Mouse (Mus musculus) thymus, postnatal 14 days (tissue): ENCODE measurements around the gene Nog.
A peak's percentile ranks its signal among the peaks of the same experiment; 100 is the strongest.

Source experiments
- DNase-seq: peaks from one replicate; pipeline ENCODE4 v3.0.0; 2021

Nog gene

DNA sequence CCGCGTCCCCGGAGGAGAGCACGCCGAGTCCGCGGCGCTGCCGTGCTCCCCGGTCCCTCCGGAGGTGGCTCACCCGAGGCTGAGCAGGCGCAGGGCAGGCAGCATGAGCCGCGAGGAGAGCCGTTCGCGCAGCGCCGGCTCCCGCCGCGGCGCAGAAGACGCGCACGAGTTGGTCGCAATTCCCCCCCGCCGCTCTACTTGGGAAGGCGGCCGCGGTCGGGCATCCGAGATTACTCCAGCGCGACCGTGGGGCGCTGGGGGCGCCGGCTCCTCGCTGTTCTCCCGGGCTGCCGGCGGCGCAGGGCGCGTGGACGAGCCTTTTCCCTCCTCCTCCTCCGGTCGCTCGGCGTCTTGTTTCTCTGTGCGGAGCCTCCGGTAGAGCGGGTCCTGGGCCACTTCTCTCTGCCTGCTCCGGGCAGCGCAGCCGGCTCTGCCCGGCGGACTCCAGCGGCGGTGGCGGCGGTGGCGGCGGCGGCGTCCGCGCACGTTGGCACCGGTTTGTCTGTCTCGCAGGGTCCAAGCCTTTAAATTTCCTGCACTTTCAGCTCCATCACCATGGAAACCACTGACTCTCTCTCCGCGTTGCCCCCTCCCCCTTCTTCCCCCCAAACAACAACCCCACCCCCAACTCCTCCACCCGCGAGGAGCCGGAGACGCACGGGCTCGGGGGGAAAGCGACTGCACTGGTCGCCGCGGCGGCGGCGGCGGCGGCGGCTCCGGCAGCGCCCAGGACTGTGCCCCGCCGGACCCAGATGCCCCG lies at the start of gene Nog:
Nog (minus strand) TSS at position 277 of the 760 bp plus-strand sequence.
- DNase-seq = peak; percentile 46

DNA sequence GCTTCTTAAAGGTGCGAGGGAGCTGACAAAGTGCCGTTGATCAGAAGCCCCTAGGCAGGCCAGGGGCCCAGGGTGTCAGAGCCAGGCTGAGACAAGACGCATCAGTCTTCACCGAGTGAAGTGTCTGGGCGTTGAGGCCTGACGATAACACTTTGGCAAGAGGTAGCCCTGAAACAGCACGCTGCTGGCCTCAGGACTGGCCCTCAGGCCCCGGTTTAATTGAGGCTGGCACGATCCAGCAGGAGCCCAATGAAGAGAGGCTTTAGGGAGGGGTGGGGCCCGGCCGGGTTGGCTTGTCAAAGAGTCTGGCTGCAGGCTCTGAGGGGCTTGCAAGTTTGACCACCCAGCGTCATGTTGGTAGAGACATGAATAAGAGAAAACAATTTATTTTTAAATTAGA lies 38.1 kb upstream of the Nog start:
- DNase-seq = no peak

DNA sequence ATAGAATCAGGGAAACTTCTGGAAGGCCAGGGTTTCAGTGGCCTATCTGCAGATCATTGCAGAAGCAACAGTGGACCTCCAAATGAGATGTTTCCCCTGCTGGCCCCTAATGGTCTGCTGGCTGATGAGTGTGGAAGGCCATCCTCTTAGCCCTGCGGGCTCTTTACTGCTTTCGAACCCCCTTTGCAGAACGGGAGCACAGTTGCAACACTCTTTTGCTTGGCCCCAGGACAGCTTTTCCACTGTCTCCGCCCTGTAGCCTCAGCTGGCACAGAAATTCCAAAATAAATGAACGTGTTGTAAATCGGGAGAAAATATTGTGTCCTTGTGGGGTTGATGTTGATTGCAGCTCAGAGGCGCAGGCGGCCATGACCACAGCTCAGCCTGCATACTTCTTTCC lies 37.7 kb upstream of the Nog start:
- no peak for DNase-seq

DNA sequence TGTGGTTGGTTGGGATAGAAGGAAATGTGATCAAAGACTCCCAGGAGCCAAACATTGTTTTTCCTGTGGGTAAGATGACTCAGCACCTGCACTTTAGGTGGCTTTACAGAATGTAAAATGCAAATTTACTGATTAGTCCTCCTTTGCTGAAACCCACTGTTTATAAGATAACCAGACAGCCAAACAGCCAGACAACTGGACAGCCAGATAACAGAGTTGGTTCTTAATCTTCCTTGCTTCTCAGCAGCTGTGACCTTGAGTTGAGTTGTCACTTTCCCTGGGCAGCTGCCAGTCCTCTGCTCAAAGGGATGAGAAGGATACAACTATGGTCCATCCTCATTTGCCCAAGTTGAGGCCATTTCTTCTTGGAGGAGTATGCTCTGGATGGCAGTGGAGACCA lies 35.8 kb upstream of the Nog start:
- no peak for DNase-seq

DNA sequence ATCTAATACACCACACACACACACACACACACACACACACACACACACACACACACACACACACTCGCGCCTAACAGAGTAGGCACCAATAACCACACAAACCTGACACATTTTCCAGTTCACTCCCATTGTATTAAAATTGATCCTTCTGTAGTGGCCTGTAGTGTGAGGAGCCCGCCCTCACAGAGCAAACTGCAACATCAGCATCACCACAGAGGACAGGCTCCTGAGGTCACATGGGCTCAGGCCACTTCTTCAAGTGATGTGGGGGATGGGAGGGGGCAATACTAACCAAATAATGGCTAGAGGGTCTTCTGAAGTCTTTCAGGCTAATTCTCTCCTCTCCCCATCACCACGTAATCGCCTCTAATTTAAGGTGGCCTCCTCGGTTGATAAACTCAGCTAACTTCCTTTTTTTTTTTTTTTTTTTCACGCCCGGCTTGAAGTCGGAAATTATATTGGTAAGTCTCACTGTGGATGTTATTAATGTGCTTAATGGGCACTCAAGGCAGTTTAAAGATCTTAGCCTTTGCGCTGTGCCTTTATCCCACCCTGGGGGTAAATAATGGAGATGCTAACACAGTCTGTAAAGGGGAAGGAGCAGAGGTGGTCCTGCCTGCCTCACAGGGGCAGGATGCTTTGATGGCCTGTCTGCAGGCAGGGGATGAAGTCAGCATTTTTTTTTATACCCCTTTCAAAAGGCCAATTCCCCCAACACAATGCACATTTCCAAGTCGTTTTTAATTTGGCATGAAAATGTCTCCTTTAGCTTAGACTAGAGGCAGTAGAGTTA lies 25.2 kb upstream of the Nog start:
- DNase-seq = no peak

DNA sequence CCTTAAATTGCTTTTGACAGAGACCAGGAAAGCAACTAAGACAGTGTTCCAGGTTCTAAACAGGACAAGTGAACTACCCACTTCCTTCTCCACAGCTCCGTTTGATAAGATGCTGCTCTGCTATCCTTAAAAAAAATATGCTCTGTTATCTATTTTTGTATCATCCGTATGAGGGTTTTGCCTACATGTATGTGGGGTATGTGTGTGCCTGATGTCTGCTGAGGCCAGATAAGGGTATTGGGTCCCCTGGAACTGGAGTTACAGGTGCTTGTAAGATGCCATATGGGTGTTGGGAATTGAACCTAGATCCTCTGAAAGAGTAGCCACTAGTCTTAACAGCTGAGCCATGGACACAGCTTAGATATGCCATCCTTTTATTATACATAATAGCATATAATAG lies 19.6 kb upstream of the Nog start:
- DNase-seq = no peak

DNA sequence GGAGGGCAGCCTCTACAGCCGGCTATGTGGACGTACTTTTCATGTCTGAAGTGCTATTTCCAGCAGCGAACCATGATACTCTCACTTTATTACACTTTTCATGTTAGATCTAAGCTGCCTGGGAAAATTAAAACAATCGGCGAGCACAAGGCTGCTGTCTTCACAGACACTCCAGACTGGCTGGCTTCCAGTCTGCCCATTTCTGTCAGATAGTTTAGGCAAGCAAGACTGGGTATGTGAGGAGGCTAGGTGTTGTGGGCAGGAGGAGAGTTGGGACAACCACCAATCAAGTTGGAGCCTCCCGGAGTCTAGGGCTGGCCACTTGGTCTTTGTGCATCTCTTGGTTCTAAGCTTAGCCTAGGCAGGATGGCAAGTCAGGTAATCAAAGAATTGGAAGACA lies 17.5 kb upstream of the Nog start:
- DNase-seq = no peak

DNA sequence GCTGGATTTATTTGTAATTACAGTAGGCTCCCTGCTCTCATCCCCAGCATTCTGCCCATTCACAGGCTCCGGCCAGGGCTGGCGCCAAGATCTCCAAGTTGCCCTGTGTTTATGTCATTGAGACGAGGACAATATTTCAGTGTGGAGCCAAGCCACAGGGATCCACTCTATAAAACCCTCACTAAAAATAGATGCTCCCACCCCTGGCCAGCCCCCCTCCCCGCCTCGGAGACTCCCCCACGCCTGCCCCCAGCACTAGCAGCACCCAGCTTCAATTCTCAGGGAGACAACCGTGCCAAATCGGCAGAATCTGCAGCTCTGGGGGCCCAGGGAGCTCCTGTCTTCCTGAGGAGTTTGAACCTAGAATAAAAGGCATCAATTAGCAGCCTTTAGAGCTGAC lies 16.2 kb upstream of the Nog start:
- no peak for DNase-seq

DNA sequence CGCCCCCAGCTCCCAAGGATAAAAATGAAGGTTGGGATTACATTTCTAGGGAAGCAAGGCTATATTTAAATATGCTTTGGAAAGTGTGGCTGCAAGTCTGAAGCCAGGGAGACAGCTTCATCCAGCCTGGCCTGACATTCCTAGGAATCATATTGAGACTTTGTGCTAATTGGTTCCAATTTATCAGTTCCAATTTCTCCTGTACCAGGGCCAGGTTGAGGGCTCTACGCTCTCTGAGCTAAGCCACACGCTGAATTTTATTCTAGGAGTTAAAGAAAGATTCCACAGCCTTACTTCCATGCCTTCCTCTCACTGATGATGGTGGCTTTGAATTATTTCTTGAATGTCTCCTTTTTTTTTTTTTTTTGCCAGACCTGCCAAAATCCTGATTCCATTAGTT lies 15.6 kb upstream of the Nog start:
- no peak for DNase-seq

DNA sequence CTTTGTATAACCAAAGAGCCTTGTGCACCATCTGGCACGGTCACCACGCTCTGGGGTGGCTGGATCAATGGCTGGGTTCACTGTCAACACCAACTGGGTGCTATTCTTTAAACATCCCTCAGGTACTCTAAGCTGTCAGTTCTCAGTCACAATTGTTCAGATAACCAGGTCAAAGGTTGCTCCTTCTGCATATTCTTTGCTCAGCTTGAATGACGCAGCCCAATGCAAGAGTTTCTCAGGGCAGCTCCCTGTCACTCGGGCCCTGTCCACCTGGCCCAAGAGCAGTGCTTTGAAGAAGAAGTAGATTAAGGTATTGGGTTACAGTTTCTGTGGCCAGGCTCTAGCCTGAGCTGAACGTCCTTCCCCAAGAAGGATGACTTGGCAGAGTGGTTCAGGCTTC lies 12.2 kb upstream of the Nog start:
- no peak for DNase-seq

DNA sequence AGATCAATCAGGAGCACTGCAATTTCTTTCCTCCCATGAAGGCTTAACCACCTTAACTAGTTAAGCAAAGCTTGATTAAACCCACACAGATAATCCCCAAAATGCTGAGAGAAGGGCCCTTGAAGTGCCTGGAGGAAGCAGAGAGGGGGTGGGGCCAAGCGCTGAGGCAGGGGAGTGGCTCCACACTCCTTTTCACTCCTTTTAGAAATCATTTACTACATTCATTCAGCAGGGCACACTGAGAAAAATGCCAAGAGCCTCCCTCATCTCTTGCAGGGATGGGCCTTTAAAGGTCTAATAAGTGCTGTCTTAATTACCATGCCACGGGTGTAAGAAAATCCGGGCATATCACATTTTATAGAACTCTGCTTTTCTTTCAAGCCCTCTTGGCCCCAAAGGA lies 10.2 kb upstream of the Nog start:
- no peak for DNase-seq

DNA sequence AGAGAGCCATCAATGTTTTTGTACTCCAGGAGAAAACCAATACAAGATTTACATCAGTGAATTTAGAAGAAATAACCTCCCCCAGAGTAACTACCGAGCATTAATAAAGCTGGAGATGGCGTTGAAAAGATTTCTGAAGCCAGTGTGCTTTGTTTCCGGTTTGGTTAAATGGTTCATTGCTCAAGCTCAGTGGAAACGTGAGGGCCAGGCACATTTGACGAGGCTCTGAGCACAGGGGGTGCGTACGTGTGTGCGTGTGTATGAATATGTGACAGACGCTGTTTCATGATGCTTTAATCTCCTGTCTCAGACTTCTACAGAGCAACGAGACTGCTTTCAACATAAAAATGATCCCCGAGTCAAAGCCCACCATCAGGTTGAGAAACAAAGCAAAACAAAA lies 8.1 kb upstream of the Nog start:
- no peak for DNase-seq

DNA sequence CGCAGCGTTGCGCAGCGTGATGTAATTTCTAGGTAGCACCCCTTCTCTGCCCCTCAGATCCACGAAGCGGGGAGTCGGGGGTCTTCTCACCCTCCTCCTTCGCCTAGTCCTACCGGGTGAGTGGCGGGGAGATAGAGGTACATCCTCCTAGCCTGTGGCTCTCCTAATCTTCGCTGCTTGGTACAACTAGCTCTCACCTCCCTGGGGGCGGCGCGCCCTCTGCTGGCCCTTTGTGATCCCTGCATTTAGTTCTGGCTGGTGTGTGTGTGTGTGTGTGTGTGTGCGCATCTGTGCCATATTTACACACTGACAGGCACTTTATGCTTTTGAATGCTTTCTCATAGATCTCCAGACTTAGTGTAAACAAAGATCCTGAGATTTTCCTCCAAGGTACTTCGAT lies 1.3 kb upstream of the Nog start:
- peak; percentile 90 for DNase-seq

DNA sequence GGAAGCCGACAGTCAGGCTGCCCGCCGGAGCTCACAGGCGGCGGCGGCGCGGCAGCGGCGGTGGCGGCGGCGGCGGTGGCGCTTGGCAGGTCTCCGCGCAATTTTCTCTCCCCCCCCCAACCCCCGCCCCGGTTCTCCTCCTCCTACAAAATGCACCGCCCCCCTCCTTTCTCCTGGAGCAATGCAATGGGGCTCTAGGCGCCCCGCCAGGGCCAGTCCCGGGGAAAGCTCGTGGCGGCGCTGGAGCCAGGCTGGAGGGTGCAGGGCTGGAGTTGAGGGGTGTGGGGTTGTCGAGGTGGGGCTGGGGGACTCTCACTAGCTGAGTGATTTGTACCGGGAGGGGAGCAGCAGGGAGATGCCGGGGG lies 666 bp upstream of the Nog start:
- peak; percentile 58 for DNase-seq

DNA sequence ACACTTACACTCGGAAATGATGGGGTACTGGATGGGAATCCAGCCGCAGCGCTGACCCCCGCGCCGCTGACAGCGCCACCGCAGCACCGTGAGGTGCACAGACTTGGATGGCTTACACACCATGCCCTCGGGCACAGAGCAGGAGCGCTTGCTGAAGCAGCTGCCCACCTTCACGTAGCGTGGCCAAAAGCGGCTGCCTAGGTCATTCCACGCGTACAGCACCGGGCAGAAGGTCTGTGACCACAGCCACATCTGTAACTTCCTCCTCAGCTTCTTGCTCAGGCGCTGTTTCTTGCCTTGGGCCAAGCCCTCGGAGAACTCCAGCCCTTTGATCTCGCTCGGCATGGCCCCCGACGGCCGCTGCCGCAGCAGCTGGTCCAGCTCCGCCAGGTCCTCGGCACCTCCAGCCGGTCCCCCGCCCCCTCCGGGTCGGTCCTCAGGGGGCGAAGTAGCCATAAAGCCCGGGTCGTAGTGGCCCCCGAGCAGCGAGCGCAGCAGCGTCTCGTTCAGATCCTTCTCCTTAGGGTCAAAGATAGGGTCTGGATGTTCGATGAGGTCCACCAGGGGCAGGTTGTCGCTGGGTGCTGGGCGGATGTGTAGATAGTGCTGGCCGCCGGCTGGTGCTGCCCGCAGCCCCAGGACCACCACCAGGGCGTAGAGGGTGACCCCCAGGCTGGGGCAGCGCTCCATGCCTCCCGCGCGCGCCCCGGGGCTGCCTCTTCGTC lies 639 bp downstream of the Nog start:
- peak; percentile 19 for DNase-seq

DNA sequence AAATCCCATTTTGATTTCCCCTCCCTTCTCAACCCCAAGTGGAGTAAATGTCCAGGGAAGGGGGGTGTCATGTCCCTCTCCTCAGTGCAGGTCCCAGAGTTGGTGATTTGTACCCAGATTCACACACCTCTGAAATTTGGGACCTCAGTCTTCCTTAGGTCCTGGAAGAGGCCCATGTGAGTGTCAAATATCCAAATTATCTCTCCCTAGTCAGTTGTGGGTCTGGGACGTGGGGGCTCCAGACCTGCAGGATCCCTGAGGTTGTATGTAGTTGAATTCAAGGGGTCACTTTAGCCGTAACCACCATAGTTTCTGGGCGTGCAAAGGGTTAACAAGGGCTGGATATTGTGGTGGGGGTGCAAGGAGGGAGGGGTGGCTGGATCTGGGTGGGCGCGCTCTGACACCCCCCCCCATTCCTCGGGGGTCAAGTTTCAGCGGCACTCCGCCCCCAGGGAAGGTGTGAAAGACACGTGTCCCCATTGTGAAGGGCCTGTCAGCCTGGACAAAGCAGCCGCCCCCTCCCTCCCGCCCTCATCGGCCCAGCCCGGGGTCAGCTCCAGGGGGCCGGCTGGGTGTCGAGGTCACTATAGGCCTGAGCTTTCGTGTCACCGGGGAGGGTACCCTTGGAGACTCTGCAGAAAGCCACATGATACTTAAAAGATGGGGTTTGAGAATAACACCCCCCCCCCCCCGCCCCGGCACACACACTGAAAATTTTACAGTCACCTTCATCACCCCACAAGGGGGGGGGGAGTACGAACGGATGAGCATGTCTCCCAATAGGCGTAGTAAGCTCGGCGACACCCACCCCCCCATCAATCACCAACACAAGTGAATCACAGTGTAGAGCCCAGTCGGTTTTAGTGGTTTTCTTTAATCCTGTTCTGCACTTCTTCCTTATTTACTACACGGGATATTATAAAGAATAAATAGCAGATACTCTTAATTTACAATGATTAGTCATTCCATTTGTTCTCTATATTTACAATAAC lies 2.1 kb downstream of the Nog start:
- no peak for DNase-seq

DNA sequence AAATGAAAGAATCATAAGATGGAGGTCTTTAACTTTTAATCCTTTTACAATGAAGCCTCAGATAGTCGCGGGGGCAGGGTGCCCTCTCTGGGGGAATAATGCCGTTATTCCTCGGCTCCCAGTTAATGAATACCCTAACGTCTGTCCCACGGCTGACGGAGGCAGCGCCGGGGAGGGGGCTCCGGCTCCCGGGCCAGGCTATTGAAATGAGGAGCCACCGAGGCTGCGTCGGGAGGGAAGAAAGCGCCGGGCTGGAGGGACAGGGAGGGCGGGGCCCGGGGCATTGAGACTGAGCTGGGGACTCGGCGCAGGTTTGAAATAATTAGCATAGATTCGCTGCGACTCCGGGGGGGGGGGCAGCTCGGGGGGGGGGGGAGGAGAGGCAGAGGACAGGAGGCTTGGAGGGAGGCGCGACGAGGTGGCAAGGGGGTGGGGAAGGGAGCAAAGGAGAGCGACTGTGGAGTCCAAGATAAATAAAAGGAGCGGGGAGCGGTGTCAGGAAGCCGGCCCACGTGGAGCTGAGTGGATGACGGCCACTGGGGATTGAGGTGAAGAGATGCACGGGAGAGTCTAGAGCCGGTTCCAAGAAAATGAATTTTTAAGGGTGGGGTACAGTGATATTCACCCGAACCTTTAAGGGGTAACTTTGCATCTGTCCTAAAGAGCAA lies 2.9 kb downstream of the Nog start:
- DNase-seq = peak; percentile 8

DNA sequence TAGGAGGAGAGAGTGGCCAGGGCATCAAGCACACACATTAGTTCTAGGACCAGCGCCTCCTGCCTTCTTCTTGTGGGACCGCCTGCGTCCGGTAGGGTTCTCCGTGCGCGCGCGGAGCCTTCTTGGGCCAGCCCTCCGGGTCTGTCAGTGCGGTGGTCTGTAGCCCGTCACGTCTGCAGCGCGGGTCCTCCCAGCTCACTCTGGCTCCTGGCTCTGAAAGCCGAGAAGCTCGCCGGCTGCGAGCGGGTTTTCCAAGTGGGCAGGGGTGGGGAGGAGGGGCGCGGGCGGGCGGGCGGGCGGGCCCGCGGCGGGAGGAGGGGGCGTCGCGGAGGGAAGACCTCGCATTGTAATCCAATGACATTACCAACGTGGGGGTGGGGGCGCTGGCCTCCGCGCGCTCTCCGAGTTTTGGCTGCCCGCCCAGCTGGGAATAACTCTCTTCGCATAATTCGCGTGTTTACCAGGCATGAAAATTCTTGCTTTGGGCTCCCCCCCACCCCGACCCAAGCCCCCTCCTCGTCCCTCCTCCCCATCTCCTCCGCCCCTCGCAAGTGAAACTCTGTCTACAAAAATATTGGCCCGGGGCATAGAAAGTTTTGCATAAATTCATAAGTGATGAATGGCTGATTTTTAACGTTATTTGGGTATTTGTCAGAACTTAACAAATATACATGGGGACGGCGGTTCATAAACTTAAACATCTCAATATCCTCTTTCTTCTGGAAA lies 3.7 kb downstream of the Nog start:
- peak; percentile 8 for DNase-seq

DNA sequence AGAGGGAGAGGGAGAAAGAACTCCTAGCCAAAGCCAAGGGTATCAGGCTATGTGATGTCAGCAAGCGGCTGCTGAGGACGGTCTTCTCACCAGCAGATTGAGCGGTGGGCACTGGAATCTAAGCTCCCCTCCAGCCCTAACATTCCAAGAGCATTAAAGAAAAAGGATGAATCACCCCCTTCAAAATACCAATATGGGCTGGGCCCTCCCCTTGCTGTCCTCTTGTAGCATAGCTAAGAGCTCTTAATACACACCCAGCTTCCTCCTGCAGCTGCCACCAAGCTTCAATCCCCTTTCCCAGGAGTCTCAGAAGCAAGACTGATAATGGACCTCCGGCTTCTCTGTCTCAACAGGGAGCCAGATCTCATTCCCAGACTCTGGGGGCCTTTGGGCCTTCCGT lies 4.6 kb downstream of the Nog start:
- DNase-seq = no peak

DNA sequence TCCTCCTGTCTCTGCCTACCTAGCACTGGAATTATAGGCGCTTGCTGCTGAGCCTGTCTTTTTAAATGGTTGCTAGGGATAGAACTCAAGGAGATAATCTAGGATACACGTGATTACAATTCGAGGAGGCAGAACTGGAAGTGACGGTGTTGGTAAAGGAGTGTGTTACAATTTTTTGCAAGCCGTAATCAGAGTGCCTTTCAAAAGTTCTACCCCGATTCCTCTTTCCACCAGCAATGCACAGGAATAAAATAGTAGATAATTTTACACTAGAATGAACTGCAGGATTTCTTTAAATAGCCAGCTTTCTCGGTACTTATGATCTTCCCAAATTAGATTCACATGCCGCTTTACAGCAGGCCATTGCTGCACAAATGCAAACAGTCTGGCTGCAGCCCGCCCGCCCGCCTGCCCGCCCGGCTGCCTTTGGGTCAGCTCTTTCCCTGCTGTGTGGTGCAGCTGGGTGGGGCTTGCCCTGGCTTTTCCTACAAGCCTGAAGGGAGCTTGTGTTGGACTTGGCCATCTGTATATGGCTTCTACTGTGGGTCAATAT lies 32.2 kb downstream of the Nog start:
- no peak for DNase-seq

DNA sequence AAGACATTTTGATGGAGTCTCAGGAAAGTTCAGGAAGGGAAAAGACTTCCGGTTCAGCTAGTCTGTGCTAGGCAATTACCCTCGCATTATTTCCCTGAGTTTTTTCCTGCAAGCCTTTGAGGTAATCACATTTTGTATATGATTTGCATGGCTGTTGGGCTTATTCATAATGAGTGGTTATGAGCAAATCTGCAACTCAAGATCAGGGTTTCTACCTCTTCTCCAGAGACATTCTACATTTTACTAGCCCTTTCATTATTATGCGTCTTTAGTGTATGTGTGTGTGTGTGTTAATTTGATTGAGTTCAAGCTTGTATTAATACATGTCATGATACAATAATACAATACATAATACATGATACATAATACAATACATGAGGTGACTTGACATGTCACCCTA lies 34.6 kb downstream of the Nog start:
- no peak for DNase-seq
